Comparison of ENCODE assay signal across 8 mouse cellular contexts in the genomic region with DNA sequence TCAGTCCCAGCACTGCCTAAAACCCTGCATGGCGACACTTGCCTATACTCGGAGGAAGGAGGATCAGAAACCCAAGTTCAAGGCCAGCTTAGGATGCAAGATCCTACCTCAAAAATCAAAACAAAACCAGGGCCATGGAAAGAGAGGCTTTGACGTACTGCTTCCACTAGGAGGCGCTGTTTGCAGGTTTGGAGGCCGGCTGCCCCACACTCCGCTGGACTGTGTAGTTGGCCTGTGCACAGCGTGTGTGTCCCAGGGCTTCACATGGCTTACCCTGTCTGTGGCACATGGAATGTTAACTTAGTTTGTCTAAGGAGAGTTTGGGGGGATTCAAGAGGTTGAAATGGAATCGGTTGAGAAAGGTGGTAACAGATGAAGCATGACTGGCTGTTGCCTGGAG. TPM values are rescaled to one million over a fixed set of nuclear protein-coding genes. Genes with fewer than 3 reads are reported as not detected.
DNase-seq lines count a peak whose midpoint lies in the region; ATAC-seq lines count a peak whose summit lies in the region.

No protein-coding gene starts in this region.

- no peaks in the 10 kb centered on the region for H3K27me3 ChIP-seq in kidney, embryonic 14.5 days (ENCODE audit: control insufficient read depth, insufficient read depth, low read length)

- H3K36me3 ChIP-seq in kidney, embryonic 14.5 days (ENCODE audit: control insufficient read depth, insufficient read depth, low read length) = peaks cover 18% of the 10 kb centered on the region; the same call in 1 of the 2 replicates

- peak; percentile 10 to 14 for DNase-seq in frontal cortex, postnatal 36 days (ENCODE audit: low spot score in 2 of 2)
- peak; percentile 73 for DNase-seq in A20 (ENCODE audit: low read depth, low spot score)
- peak; percentile 87 for DNase-seq in adrenal gland, postnatal 14 days
- peak; percentile 63 for DNase-seq in embryo, embryonic 9.5 days (ENCODE audit: extremely low spot score)
- peak; percentile 76 for DNase-seq in lung, postnatal 14 days
- peak; percentile 58 to 81 for DNase-seq in spleen, postnatal 10 days (ENCODE audit: low spot score in 2 of 2)

- no peaks in the 10 kb centered on the region for H3K4me1 ChIP-seq in kidney, embryonic 14.5 days (ENCODE audit: control insufficient read depth, insufficient read depth, low read length)

- no peak overlapping the region for H3K27ac ChIP-seq in kidney, embryonic 14.5 days (ENCODE audit: low read depth, low read length)

- no peak overlapping the region for H3K4me2 ChIP-seq in kidney, embryonic 14.5 days (replicated peaks; ENCODE audit: low read depth, low read length)

- no peak for ATAC-seq in frontal cortex, adult (ENCODE audit: low TSS enrichment)
- peak; percentile 76; the same call in 1 of the 2 replicates for ATAC-seq in kidney, embryonic 14.5 days (ENCODE audit: low FRiP score, low TSS enrichment)

- H3K9ac ChIP-seq in kidney, embryonic 14.5 days (ENCODE audit: low read depth, low read length) = no peak overlapping the region

- H3K4me3 ChIP-seq in kidney, embryonic 14.5 days (ENCODE audit: low read length) = no peak overlapping the region

- 20% methylated on average over 8 of the region's 8 CpGs for WGBS in kidney, embryonic 14.5 days

- no peaks in the 10 kb centered on the region for H3K9me3 ChIP-seq in kidney, embryonic 14.5 days (ENCODE audit: control insufficient read depth, low read length)

RNA-seq across cellular contexts. Expression of gene Rabep2, which starts 8.3 kb away (rescaled TPM):
- total RNA-seq in adrenal gland, postnatal 14 days (2021) = 35.7 and 45.2 TPM in 2 replicates
- 24.8 and 30.5 TPM in 2 replicates for polyA plus RNA-seq in kidney, embryonic 14.5 days (2014; fragmentation: Nextera tagmentation; extraction: Ambion mirVana)

RNA-seq across cellular contexts. Expression of gene Cd19, which starts 22.2 kb away (rescaled TPM):
- total RNA-seq in adrenal gland, postnatal 14 days (2021) = 2.7 and 19.9 TPM in 2 replicates
- not detected in 2 replicates for polyA plus RNA-seq in kidney, embryonic 14.5 days (2014; fragmentation: Nextera tagmentation; extraction: Ambion mirVana)

RNA-seq across cellular contexts. Expression of gene Atp2a1, which starts 26.1 kb away (rescaled TPM):
- 0.33 and 0.68 TPM in 2 replicates for total RNA-seq in adrenal gland, postnatal 14 days (2021)
- 1.3 and 1.6 TPM in 2 replicates for polyA plus RNA-seq in kidney, embryonic 14.5 days (2014; fragmentation: Nextera tagmentation; extraction: Ambion mirVana)

RNA-seq across cellular contexts. Expression of gene Sh2b1, which starts 38.4 kb away (rescaled TPM):
- total RNA-seq in adrenal gland, postnatal 14 days (2021) = 52.3 and 56.4 TPM in 2 replicates
- polyA plus RNA-seq in kidney, embryonic 14.5 days (2014; fragmentation: Nextera tagmentation; extraction: Ambion mirVana) = 36.9 and 47.1 TPM in 2 replicates

RNA-seq across cellular contexts. Expression of gene Nfatc2ip, which starts 40.3 kb away (rescaled TPM):
- total RNA-seq in adrenal gland, postnatal 14 days (2021) = 7.1 and 8.4 TPM in 2 replicates
- polyA plus RNA-seq in kidney, embryonic 14.5 days (2014; fragmentation: Nextera tagmentation; extraction: Ambion mirVana) = 2.8 and 4.1 TPM in 2 replicates

Comparison
In these comparisons a context has a peak if more than half of its experiments do, and no peak if none do; other contexts are left out.
1. DNase-seq: peak in every context shown above with its lines; median percentile 87 in adrenal gland, postnatal 14 days; 76 in lung, postnatal 14 days; 73 in A20; 70 in spleen, postnatal 10 days; 63 in embryo, embryonic 9.5 days; 12 in frontal cortex, postnatal 36 days.